Mouse (Mus musculus) frontal cortex, postnatal 10 days (tissue): ENCODE data around the gene Dusp27.
A peak's percentile ranks its signal among the peaks of the same experiment; 100 is the strongest.
"Not testable (repeated sequence)": the region's sequence is repeated elsewhere in the genome, so short reads cannot be mapped to it uniquely, and the experiment has no call there.

Source experiments
- DNase-seq, 2 experiments: peaks; one replicate each; pipeline ENCODE4 v3.0.0; 2022; ENCODE audit warnings: low spot score in 2 of 2, mixed read lengths in 1 of 2

The Dusp27 gene

GRCm38 (mm10) chr1:166142369-166142768 lies 14.6 kb upstream of the Dusp27 start:
- no peak for DNase-seq

- DNase-seq, result not testable (repeated sequence)
These were observed 14.1 kb upstream of the Dusp27 start for GRCm38 (mm10) chr1:166141868-166142267.

GRCm38 (mm10) chr1:166139620-166140184 lies 12.0 kb upstream of the Dusp27 start:
- no peak for DNase-seq

- DNase-seq, result no peak
These were observed 11.4 kb upstream of the Dusp27 start for GRCm38 (mm10) chr1:166139113-166139512.

- DNase-seq, result no peak
These were observed 10.4 kb upstream of the Dusp27 start for GRCm38 (mm10) chr1:166138136-166138535.

DNA sequence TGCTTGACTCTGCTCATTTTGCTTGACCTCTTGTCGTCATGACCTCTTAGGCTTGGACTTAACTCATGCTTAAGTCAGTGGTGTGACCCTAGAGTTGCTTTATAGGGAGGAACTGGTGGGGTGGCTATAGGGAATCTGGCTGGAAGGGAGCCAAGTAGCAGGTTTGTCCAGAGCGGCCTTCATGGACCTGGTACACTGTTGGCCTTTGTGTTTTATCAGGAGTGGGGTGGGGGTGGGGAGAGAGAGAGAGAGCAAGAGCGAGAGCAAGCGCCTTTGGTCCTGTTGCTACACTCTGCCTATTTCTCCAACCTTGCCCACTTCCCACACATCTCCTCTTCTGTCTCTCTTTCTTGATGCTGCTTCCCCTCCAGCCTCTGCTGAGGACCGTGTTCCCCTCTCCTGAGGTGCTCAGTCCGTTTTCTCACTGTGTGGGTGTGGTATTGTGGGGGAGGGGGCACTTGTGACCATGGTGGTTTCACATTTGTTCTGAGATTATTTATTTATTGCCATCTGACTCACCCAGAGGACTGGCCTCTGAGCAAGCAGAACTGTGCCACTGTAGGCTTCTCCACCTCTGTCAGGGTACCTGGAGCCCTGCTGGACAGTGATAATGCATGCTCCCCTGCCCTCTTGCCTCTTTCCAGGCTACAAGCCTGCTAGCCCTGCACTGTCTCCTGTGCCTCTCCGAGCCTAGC lies 9.7 kb upstream of the Dusp27 start:
- DNase-seq, result no peak

GRCm38 (mm10) chr1:166135091-166135740 lies 7.5 kb upstream of the Dusp27 start:
- no peak for DNase-seq

DNA sequence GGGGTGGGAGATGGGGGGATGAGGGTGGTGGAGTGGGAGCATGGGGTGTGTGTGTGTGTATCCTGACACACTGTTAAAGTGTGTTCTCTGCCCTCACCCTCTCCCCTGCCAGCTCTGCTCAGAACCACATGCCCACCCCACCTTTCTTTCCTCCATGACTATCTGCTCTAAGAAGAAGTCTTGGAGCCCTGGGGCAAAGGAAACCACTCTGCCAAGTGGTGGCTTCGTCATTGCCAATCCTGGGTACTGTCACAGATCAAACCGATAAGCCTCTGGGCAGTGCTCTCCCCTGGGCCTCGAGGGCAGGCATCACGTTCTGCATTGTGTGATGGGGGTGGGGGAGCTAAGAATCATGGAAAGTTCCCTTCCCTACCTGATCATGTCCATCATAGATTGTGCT lies 4.6 kb upstream of the Dusp27 start:
- no peak for DNase-seq

GRCm38 (mm10) chr1:166130224-166130860 lies 2.6 kb upstream of the Dusp27 start, which contains the start of gene Gpa33:
TSS of gene Gpa33 (plus strand) at chr1:166130238.
- no peak for DNase-seq

GRCm38 (mm10) chr1:166128551-166128950 lies 829 bp upstream of the Dusp27 start:
- DNase-seq, result no peak

DNA sequence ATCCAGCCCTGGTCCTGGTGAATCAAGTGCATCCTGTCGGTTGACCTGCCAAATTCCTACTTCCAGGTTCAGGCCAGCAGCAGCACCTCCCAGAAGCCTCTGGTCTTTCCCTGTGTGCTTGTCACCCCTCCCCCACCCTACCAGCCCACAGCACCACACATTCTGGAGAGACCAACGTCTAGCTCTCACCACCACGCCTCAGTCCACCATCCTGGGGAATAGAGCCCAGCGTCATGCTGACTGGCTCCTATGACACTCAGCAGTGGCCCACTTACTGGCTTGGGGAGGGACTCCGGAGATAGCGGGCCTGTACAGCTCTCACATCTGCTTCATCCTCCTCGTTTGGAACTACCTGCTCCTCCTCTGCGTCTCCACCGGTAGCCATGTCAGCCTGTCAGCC lies 927 bp downstream of the Dusp27 start:
- DNase-seq, result no peak

DNA sequence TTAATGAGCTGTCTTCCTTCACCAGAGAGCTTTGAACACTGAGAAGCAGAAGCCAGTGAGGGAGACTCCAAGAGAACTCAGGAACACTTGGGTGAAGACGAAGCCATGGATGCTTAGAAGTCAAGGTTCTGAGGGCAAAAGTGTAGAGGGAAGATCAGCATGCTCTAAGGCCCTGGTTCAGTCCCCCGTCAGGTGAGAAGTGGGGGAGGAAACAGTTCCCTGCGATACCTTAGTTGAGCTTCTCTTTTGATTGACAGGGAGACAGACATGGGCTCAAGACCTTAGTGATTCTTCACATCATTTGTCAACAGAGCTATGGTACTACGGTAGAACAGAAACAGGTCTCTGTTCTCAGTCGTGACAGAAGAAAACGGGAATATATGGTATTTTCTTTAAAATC lies 1.4 kb downstream of the Dusp27 start:
- no peak for DNase-seq

GRCm38 (mm10) chr1:166124932-166125593 lies 2.7 kb downstream of the Dusp27 start:
- no peak for DNase-seq

DNA sequence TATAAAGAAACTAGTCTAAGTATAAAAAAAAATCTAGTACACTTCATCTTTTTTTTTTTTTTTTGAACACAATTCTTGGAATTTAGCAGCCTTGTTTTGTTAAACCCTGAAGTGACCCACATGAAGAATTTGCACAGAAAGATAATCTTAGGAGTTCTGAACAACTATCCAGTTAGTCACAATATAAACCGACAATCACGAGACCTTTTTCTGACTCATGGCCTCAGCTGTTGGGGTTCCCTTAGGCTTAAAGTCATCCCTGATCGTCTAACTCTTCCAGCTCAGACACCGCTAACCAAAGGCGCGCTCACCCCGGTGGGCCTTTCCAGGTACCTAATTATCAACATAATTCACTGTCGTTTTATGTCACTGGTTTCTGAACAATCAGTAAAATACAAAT lies 4.0 kb downstream of the Dusp27 start:
- no peak for DNase-seq

DNA sequence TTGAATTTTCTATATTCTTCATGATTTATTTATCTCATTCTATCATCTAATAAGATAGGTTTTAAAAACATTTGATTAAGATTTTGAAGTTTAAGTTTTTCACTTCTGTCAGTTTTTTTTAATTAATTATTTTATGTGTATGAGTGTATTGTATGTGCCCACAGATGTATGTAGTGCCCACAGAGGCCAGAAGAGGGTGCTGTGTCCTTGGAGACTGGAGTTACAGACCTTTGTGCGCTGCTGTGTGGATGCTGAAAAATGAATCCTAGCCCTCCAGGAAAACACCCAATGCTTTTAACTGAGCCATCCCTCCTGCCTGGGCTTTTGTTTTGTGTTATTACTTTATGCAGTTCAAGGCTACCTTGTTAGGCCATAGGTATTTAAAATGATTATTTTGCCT lies 4.7 kb downstream of the Dusp27 start:
- DNase-seq, result no peak

GRCm38 (mm10) chr1:166122114-166122513 lies 5.6 kb downstream of the Dusp27 start:
- DNase-seq, result no peak

- no peak for DNase-seq
These were observed 9.7 kb downstream of the Dusp27 start for GRCm38 (mm10) chr1:166117866-166118639.

- no peak for DNase-seq
These were observed 12.0 kb downstream of the Dusp27 start for GRCm38 (mm10) chr1:166115719-166116118.

GRCm38 (mm10) chr1:166114986-166115385 lies 12.7 kb downstream of the Dusp27 start:
- no peak for DNase-seq

DNA sequence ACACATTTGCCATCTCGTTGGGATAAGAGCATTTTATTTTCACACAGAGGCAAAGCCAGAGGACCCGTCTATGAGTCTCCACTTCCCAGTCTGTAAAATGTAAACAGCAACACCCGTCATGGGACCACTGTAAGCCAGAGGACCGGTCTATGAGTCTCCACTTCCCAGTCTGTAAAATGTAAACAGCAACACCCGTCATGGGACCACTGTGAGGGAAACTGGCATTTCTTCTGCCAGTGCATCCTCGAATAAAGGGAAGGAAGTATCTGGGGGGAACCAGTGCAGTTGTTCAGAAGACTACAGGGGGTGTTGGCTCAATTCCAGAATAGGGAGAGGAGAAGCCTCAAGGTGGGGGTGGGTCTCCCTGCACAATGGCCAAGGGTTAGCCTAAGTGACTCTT lies 22.3 kb downstream of the Dusp27 start:
- DNase-seq, result peak in 1 of 2 experiments; percentile 14

DNA sequence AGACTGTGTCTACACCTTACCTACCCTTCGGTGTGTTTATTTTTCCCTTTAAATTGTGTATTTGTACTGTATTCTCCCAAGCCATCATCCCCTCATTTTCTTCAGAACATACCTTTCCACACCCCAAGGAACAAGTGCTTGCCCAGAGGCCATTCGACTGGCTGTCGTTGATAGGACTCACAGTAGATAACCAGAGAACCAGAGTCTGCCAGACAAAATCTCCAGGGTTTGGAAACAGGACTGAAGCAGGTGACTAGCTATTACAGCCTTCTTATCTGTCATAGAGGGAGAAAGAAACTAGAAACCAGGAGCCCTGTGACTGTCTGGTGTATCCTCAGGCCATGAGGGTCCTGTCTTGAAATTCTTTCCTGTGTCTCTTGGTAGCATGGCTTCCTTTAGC lies 22.9 kb downstream of the Dusp27 start:
- DNase-seq, result no peak
